Mouse (Mus musculus): ENCODE data around the gene Lrfn5. TPM values are rescaled to one million over a fixed set of nuclear protein-coding genes. Genes with fewer than 3 reads are reported as not detected.

Gene Lrfn5
- polyA plus RNA-seq (2012; rRNA removed), result not detected in 2 replicates

DNA sequence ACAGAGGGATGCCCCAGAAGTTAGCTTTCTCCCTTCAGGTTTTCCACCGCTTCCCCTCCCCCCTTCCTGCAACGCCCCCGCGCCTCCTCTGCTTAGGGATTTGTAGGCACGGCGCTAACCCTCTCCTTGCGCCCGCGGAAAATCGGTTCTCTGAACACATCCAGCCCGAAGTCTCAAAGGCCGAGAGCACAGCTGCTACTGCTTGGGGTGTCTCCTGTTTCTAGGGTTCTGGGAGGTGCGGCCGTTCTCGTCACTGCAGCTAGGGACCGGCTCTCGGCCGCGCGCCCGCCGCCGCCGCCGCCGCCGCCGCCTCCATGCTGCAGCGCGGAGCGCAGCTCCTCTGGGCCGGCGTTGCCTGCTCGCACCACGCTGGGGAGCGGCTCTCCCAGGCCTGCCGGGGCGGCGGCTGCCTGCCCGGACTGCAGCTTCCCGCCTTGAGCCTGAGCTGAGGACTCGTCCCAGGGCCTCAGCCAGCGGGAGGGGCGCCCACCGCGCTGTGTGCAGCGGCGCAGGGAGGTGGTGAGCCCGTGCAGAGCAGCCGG lies at the start of gene Lrfn5:
Gene Lrfn5, plus strand, starts transcription at position 322 of the 542 bp plus-strand sequence.
- Histone ChIP-seq H3K27me3 (ENCODE audit: control insufficient read depth, insufficient read depth, low read length) (no peaks in the 10 kb centered on the region), H3K4me1 (ENCODE audit: control insufficient read depth, insufficient read depth, low read length) (peaks cover 10% of the 10 kb centered on the region), H3K4me3 (ENCODE audit: control insufficient read depth, low read depth, low read length) (peak within 1 kb of the TSS; percentile 67), H3K36me3 (ENCODE audit: control insufficient read depth, insufficient read depth, low read length) (no peaks in the 10 kb centered on the region), H3K27ac (ENCODE audit: control insufficient read depth, insufficient read depth, low read depth, low read length) (no peak within 1 kb of the TSS)
- TF ChIP-seq POLR2A (IDR thresholded peaks at IDR 0.05; ENCODE audit: control insufficient read depth, low read depth, low read length) (no peak), CTCF (IDR thresholded peaks at IDR 0.05; ENCODE audit: control insufficient read depth, insufficient read depth, insufficient replicate concordance, low read depth, low read length) (no peak)

DNA sequence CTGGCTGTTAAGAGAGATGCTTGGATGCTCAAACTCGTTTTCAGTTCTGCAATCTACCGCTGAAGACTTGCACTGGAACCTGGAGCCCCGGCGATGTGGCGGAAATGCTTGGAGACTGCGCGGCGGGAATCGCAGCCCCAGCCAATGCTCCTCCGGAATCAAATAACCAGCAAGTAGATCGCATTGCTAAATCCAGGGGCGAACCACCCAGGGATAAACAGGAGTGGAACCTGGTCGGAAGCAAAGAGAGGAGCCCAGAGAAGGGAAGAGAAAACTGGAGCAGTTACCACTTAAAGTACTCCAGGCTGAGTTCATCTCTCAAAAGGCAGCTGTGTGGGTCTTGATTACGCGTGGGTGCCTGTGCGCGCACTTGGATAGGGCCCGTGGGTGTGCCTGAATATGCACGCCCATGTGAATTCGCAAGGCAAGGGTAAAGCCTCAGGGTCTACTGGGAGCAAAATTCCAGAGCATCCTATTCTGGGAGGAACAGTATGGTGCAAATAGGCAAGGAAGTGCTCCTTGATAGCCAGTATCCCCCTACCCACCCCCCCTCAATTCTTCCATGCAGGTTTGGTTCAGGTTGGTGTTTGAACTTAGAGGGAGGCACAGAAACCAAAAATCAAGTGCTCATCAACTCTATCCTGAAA lies 1.3 kb upstream of the Lrfn5 start:
- H3K27me3 ChIP-seq (ENCODE audit: control insufficient read depth, insufficient read depth, low read length), result no peaks in the 10 kb centered on the region
- H3K36me3 ChIP-seq (ENCODE audit: control insufficient read depth, insufficient read depth, low read length), result no peaks in the 10 kb centered on the region
- no peak overlapping the region for H3K4me3 ChIP-seq (ENCODE audit: control insufficient read depth, low read depth, low read length)
- peaks cover 10% of the 10 kb centered on the region for H3K4me1 ChIP-seq (ENCODE audit: control insufficient read depth, insufficient read depth, low read length)
- H3K27ac ChIP-seq (ENCODE audit: control insufficient read depth, insufficient read depth, low read depth, low read length), result no peak overlapping the region
- TF ChIP-seq CTCF (IDR thresholded peaks at IDR 0.05; ENCODE audit: control insufficient read depth, insufficient read depth, insufficient replicate concordance, low read depth, low read length) (no peak), POLR2A (IDR thresholded peaks at IDR 0.05; ENCODE audit: control insufficient read depth, low read depth, low read length) (no peak)

DNA sequence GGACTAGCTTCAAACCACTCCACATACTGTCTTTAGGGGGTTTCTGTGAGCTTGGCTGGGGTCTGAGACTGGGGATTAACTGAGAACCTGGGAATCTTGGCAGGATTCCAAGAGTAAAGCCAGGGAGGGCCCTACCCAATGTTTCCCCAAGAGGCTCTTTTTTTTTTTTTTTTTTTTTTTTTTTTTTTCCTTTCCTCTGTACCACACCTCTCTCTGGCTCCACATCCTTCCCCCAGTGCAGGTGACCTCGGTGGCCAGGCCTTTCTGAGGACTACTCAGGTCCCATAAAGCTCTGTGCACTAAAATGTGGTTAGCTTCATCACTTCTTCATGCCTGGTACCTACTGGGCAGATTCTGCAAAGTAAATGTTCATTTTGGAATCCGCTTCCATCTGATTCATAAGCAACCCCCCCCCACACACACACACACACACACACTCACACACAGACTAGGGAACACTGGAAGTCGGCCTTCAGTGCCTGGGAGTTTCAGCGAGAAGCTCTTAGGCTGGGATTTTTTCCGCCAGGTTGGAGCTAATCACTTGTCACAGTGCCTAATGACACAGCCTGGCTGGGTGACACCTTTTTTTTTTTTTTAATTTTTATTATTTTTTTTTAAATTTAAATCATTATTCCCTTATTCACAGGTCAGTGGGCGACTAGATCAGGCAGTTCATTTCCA lies 662 bp upstream of the Lrfn5 start:
- H3K36me3 ChIP-seq (ENCODE audit: control insufficient read depth, insufficient read depth, low read length), result no peaks in the 10 kb centered on the region
- H3K4me3 ChIP-seq (ENCODE audit: control insufficient read depth, low read depth, low read length), result no peak overlapping the region; the same call in 1 of the 2 replicates
- H3K27me3 ChIP-seq (ENCODE audit: control insufficient read depth, insufficient read depth, low read length), result no peaks in the 10 kb centered on the region
- no peak overlapping the region for H3K27ac ChIP-seq (ENCODE audit: control insufficient read depth, insufficient read depth, low read depth, low read length)
- H3K4me1 ChIP-seq (ENCODE audit: control insufficient read depth, insufficient read depth, low read length), result peaks cover 10% of the 10 kb centered on the region
- TF ChIP-seq POLR2A (IDR thresholded peaks at IDR 0.05; ENCODE audit: control insufficient read depth, low read depth, low read length) (no peak), CTCF (IDR thresholded peaks at IDR 0.05; ENCODE audit: control insufficient read depth, insufficient read depth, insufficient replicate concordance, low read depth, low read length) (no peak)

DNA sequence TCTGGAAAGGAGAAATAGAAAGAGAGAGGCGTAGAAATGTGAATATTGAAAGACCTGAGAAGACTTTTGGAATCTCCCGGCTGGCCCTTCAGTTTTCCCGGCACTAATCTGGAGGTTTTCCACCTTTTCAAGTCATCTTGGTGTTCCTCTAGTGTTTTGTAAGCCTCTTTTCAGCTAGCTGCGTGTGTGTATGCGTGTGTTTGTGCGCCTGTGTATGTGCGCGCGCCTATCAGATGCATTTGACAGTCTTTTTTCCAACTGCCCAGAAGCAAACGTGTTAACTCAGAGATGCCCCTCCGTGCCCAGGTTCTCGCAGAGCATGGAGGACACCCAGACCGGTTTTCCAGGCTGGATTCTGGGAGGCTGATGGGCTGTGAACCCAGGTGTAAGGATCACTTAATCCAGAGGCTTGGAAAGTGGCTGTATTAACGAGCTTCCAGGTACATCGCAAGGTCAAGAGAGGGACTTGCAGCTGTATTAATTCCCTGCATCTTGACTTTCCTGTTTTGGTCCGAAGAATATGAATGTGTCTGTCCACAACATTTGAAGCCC lies 757 bp downstream of the Lrfn5 start:
- TF ChIP-seq POLR2A (IDR thresholded peaks at IDR 0.05; ENCODE audit: control insufficient read depth, low read depth, low read length) (no peak), CTCF (IDR thresholded peaks at IDR 0.05; ENCODE audit: control insufficient read depth, insufficient read depth, insufficient replicate concordance, low read depth, low read length) (no peak)
- Histone ChIP-seq H3K27ac (ENCODE audit: control insufficient read depth, insufficient read depth, low read depth, low read length) (no peak overlapping the region), H3K36me3 (ENCODE audit: control insufficient read depth, insufficient read depth, low read length) (no peaks in the 10 kb centered on the region), H3K4me1 (ENCODE audit: control insufficient read depth, insufficient read depth, low read length) (peaks cover 10% of the 10 kb centered on the region), H3K4me3 (ENCODE audit: control insufficient read depth, low read depth, low read length) (no peak overlapping the region), H3K27me3 (ENCODE audit: control insufficient read depth, insufficient read depth, low read length) (no peaks in the 10 kb centered on the region)

DNA sequence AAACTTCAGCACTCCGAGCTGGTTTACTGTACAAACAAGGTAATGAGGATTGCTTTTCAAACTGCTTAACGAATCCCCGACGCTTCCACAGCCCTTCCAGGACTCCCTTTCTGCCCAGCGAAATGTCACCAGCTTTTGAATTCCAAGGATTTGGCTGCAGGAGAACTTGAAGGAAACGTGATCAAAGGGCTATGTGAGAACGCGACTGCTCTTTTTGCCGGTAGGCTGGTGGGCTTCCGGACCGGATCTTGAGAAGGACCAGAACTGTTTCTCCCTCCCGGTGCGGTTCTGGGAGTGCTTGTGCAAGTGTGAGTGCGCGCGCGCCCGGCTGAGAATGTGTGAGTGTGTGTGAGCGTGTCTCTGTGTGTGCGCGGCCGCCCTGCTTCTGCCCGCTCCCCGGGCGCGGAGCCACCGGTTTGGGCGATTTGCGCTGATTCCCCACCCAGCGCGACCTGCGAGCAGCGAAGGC lies 1.3 kb downstream of the Lrfn5 start:
- Histone ChIP-seq H3K4me3 (ENCODE audit: control insufficient read depth, low read depth, low read length) (no peak overlapping the region), H3K27me3 (ENCODE audit: control insufficient read depth, insufficient read depth, low read length) (no peaks in the 10 kb centered on the region), H3K4me1 (ENCODE audit: control insufficient read depth, insufficient read depth, low read length) (peaks cover 10% of the 10 kb centered on the region), H3K36me3 (ENCODE audit: control insufficient read depth, insufficient read depth, low read length) (no peaks in the 10 kb centered on the region), H3K27ac (ENCODE audit: control insufficient read depth, insufficient read depth, low read depth, low read length) (no peak overlapping the region)
- TF ChIP-seq POLR2A (IDR thresholded peaks at IDR 0.05; ENCODE audit: control insufficient read depth, low read depth, low read length), result no peak
- no peak for TF ChIP-seq CTCF (IDR thresholded peaks at IDR 0.05; ENCODE audit: control insufficient read depth, insufficient read depth, insufficient replicate concordance, low read depth, low read length)

DNA sequence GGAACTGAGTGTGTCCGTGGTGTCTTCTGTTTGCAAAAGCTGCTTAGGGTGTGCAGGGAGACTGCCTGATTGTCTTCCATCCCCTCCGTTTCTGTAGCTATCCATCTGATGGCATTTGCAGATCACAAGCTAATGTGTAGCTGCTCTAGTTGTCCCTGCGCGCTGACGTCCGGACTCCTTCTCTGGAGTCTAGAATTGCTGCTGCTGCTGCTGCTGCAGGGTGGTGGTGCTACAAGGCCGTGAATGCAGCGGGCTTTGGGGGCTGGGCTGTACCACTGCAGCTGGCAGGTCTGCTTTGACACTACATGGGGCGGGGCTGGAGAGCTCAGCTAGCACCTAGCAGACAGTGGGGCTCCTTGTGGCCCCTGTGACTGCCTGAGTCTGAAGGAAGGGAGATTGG lies 3.2 kb downstream of the Lrfn5 start:
- H3K36me3 ChIP-seq (ENCODE audit: control insufficient read depth, insufficient read depth, low read length), result no peaks in the 10 kb centered on the region
- H3K27me3 ChIP-seq (ENCODE audit: control insufficient read depth, insufficient read depth, low read length), result no peaks in the 10 kb centered on the region
- TF ChIP-seq CTCF (IDR thresholded peaks at IDR 0.05; ENCODE audit: control insufficient read depth, insufficient read depth, insufficient replicate concordance, low read depth, low read length) (no peak), POLR2A (IDR thresholded peaks at IDR 0.05; ENCODE audit: control insufficient read depth, low read depth, low read length) (no peak)
- H3K27ac ChIP-seq (ENCODE audit: control insufficient read depth, insufficient read depth, low read depth, low read length), result no peak overlapping the region
- no peak overlapping the region for H3K4me3 ChIP-seq (ENCODE audit: control insufficient read depth, low read depth, low read length)
- peaks cover 10% of the 10 kb centered on the region for H3K4me1 ChIP-seq (ENCODE audit: control insufficient read depth, insufficient read depth, low read length)

DNA sequence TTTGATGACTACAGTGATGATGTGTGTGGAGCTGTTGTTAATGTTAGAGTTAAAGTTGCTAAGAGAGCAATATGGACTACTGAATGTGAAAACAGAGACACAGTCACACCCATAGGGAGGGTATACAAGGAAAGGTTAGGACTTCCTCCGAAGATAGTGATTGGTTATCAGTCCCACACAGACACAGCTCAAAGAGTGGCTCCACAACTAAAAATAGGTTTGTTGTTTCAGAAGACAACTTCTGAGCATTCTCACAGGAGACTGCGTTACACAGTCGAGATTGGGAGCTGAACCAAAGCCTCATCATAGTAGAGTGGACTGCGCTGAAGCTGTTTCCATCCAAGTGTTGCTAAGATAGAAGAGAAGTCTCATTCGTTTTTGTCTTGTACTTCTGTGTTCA lies 57.0 kb downstream of the Lrfn5 start:
- H3K36me3 ChIP-seq (ENCODE audit: control insufficient read depth, insufficient read depth, low read length), result no peaks in the 10 kb centered on the region
- no peaks in the 10 kb centered on the region for H3K27me3 ChIP-seq (ENCODE audit: control insufficient read depth, insufficient read depth, low read length)
- H3K4me3 ChIP-seq (ENCODE audit: control insufficient read depth, low read depth, low read length), result no peak overlapping the region
- TF ChIP-seq POLR2A (IDR thresholded peaks at IDR 0.05; ENCODE audit: control insufficient read depth, low read depth, low read length) (no peak), CTCF (IDR thresholded peaks at IDR 0.05; ENCODE audit: control insufficient read depth, insufficient read depth, insufficient replicate concordance, low read depth, low read length) (no peak)
- no peaks in the 10 kb centered on the region for H3K4me1 ChIP-seq (ENCODE audit: control insufficient read depth, insufficient read depth, low read length)
- H3K27ac ChIP-seq (ENCODE audit: control insufficient read depth, insufficient read depth, low read depth, low read length), result no peak overlapping the region

All from testis, adult 2 months (tissue).